Mouse (Mus musculus): ENCODE results near the gene Plagl2. TPM values are rescaled to one million over a fixed set of nuclear protein-coding genes. Genes with fewer than 3 reads are reported as not detected.
A peak's percentile ranks its signal among the peaks of the same experiment; 100 is the strongest.

Plagl2 gene
- total RNA-seq, 2 experiments from 2014 or later, result 5.3 to 5.7 TPM

DNA sequence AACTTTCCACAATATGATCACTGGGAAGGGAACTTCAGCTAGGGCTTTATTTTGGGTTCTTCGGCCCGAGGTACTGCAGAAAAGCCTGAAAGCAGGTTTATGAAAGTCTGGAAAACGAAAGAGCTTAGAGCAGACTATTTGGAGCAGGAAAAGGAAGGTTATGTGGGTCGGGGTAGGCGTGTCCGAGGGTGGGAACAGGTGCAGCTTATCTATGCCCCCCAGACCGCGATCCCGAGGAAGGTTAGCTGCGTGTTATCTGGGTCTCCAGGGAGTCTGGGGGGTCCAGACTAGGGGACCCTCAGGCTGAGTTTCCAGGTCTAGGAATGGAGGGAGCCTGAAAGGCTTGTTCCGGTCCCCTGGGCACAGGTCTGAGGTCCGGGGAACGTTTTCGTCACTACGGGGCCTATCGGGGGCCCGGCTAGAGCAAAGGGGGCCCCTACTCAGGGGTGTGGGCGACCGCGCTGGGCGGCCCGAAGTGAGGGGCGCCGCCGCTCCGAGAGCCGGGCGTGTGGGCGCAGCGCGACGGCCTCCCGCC, 458 bp downstream of the Plagl2 start:
- DNase-seq (ENCODE audit: low spot score in 2 of 2), result peak in 1 of 2 experiments; percentile 16
- intact Hi-C loops (cut with DNase I), result loop anchor here (2.0 to 5.0 kb wide), 2 partner anchors 78 to 106 kb away; partner anchors contain the start of gene Tm9sf4

DNA sequence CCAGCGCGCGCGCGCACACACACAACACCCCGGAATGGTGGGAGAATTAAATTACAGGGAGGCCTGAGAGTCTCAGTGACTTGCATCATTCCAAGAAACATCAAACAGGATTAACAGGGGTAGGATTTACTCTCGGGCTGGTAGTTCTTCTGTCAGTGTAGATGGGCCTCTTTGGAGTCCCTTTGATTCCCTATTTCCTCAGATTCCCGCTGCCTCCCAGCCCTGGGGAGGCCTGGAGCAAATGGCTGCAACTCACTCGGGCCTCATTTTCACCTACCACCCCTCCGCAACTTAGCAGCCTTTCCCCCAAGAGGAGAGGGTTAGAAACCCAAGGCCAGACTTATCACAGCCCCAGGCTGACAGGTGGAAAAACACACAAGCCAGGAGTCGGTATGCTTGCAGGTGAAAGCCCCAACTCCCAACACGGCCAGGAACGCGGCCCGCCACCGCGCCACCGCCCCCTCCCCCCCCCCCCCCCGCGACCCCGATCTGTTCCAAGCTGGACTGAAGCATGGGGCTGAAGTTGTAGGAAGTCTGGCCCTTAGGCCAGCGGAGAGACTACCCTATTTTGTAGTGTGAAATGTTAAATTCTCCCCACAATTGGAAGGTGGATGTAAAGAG, 1.3 kb downstream of the Plagl2 start:
- intact Hi-C loops (cut with DNase I), result loop anchor here (2.0 to 5.0 kb wide), 2 partner anchors 78 to 107 kb away; partner anchors contain the start of gene Tm9sf4
- peak in 1 of 2 experiments; percentile 10 for DNase-seq (ENCODE audit: low spot score in 2 of 2)

DNA sequence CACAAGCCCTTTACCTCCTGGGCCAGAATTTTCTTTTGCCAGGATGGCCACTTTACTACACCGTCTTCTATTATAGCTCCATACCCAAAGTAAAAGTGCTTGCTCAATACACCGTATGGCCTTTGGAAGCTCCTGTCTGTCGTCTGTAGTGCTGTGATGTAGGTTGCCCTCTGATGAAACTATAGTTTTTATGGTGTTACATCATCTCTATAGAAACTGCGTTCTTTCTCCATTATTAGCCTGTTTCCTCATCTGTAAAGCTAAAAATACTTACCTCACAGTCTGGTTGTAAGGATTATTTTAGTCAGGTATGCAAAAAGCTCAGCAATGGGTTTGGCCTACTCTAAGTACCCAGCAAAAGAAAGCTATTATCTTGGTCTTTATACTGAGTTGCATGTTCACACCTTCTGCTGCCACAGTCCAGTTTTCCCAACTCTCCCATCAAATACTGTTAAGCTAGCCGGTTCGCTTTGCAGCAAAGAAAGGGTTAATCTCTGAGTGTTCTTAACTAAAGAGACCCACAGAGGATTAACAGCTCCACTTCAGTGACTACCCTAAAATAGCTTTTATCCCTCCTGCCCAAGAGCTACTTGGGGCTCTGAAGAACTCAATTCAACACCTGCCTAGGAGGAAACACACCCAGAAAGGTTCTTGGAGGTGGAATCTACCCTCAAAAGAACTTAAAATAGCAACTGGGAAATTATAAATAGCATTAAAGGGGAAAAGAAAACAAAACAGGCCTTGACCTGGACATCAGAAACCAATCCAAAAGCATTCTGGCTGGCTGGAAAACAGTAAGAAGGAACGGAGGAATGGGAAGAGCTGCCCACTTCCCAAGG, 2.0 kb downstream of the Plagl2 start:
- DNase-seq (ENCODE audit: low spot score in 2 of 2), result no peak
- intact Hi-C loops (cut with DNase I), result no loop called here

DNA sequence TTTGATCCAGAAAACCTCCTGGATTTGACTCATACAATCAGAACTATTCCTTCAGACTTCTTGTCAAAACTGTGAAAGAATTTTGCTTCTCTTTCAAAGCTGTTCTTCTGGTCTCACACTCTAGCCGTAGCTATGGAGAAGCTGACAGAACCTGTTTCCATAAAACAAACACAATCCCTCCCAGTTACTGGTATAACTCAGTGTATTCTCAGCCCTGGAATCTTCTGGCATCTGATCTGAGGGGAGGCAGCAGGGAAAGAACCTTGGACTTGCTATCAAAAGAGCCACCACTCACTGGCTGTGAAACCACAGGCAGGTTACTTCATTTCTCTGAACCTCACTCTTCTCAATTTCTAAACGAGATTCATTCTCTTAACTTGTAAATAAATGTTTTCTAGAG, 2.8 kb downstream of the Plagl2 start:
- intact Hi-C loops (cut with DNase I), result no loop called here
- no peak for DNase-seq (ENCODE audit: low spot score in 2 of 2)

DNA sequence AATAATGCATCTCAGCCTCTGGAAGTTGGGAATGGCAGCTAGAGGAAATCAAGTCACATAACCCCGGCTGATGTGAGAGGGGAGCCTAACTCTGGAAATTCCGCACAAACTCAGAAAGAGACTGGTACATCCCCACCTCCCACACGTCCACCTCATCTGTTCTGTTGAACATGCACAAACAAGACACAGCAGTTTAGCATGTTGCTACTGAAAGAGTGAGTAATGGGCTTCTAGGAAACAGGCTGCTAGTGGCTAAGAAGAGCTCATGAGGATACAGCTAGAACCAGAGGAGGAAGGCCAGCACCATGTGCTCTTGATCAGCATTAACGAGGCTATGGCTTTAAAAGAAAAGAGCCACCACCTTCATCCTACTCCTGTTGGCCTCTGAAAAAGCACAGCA, 3.3 kb downstream of the Plagl2 start:
- intact Hi-C loops (cut with DNase I), result no loop called here
- no peak for DNase-seq (ENCODE audit: low spot score in 2 of 2)

DNA sequence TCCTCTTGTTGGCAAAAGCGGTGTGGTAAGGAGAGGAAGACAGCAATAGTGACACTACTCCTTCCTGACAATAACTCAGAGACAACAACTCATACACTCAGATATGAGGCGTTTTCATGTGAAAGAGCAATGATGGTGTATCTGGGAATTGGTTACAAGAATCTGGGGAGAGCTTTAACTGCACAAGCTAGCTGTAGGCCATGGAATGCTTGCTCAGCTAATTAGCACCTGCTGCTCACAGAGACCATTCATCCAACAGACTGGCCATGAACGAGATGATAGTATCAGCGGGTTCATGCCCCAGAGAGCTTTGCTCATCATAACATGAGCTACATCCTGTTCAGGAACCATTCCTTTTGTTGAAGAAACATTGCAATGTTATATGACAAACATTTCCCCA, 4.0 kb downstream of the Plagl2 start:
- DNase-seq (ENCODE audit: low spot score in 2 of 2), result no peak
- intact Hi-C loops (cut with DNase I), result no loop called here

DNA sequence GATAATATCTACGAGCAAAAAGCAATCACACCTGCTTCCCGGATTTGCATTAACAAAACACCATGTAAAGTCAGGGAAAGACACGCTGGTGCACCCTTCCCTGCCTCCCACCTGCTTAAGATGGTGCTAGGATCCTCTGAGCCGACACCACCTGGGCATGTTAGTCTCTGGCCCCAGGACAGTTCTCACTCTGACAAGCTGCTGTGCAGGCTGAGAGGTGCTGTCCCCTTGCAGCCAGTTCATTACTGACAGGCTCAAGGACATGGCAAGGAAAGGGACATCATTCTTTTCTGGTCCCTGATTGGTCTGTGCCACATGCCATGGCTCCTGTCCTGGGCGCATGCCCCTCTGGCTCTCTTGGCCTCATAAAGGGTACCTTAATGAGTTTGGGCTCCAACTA, 12.7 kb downstream of the Plagl2 start:
- intact Hi-C loops (cut with DNase I), result no loop called here
- no peak for DNase-seq (ENCODE audit: low spot score in 2 of 2)

DNA sequence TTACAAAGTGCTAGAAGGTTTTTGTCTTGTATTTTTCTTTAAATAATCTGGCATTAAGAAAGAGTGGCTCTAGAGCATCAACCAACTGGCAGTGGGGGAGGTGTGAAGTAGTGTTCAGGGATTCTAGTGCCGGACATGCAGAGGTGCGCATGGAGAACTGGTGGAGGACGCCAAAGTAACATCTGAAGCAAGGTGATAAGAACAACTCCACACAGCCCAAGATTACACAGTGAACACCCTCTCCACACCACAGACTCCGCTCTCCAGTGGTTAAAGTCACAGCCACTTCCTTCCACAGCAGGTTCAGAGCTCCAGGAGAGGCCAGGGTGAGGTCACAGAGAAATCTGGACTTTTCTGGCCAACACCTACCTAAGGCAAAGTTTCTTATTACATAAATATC, 13.3 kb downstream of the Plagl2 start:
- DNase-seq (ENCODE audit: low spot score in 2 of 2), result no peak
- intact Hi-C loops (cut with DNase I), result no loop called here

DNA sequence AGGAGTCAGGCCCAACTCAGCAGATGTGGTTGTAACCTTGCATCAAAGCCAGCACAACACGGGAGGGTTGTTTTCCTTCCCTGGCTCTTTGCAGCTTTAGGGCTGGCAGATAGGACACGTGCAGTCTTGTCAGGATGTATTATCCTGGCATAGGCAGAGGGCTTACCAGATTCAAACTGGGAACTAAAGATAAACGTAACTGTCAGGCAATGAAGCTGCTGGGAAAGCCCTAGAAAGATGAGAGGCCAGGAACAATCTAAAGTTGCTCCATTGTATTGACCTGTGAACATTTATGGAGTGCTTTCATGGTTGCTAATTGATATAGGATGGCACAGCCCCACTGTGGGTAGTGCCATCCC, 15.7 kb downstream of the Plagl2 start:
- intact Hi-C loops (cut with DNase I), result no loop called here
- peak in 1 of 2 experiments; percentile 18 for DNase-seq (ENCODE audit: low spot score in 2 of 2)

DNA sequence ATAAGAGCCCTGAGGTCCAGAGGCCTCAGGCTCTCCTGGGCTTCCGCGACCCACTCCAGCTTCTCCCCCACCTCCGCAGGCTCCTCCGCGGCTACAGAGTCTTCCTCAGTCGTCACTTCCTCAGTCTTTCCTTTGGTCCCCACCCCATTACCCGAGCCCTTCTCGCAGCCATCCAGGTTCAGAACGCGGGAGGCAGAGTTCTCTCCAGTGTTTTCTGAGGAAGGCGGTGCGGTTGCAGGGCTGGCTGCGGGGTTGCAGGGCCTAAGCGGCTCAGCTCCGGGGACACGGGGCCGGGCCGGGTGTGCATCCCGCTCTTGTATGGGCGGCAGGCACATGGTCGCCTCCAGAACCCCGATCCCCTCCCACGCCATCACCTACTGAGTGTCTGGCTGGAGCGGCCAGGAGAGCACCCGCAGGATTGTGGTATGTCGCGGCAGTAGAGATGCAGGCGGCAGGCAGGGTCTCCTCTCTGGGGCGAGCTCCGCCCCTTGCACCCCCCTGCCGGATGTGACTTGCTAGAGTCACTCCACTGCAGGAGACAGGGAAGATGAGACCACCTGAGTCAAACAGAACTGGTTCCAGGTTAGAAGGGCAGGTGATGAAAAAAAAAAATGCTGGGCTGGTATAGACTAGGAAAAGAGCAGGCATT, 16.2 kb downstream of the Plagl2 start, which contains the start of gene Tspyl3:
Gene Tspyl3 (minus strand): TSS at position 496 of the 649 bp plus-strand sequence.
- intact Hi-C loops (cut with DNase I), result no loop called here

DNA sequence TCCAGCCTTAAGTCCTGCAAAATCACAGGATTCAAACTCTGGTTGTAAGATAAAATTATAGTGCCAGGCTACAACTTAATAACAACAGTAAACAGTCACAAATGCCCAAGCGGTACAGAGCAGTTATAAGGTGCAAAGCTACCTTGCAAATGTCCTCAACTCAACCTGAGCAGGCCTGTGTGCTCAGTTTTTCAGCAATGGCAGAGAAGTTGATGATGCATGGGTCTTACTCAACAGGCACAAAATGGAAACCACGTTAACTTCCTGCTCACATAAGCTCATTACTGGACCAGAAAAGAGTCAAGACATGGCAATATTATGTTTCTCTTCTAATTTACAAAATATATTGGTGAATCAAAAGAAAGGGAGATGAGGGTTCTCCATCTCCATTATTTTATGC, 18.7 kb downstream of the Plagl2 start:
- intact Hi-C loops (cut with DNase I), result no loop called here
- no peak for DNase-seq (ENCODE audit: low spot score in 2 of 2)

More for the DNA sequence above, 16.2 kb downstream of the Plagl2 start, which contains the start of gene Tspyl3:
- peak; percentile 62 to 63 for DNase-seq (ENCODE audit: low spot score in 2 of 2)

DNA sequence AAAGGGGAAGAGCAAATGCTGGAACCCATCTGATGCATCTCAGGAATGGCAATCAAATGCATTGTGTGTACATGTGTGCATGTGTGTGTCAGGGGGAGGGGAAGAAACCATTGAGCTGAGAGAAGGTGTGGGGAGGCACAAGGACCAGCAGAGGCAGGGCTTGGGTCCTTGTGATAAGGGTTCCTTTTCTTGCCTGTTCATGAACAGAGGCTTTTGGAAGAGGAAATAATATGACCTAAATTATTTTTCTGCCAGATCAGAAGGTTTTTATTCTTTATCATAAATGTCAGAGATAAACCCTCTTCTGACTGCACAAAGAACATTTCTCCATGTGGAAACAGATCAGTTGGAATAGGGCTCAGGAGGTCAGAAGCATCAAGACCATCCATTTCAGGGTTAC, 19.1 kb downstream of the Plagl2 start:
- intact Hi-C loops (cut with DNase I), result no loop called here

DNA sequence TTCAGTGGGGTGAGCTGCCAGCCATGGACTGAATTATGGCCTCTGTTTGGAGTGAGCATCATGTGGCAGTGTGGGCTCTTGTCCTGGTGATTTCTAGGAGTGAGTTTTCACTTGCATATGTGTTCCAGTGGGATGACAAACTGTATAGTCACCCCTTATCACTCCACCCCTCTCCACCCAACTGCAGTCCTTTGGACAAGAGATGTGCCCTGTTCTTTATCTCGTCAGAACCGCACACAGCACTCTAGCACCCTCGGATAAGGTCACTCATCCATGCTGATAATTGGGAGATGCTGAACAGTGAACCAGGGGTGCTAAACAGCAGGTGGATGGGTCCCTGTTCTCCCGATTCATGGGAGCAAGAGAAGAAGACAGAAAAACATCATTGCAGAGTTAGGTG, 19.6 kb downstream of the Plagl2 start:
- intact Hi-C loops (cut with DNase I), result no loop called here
- no peak for DNase-seq (ENCODE audit: low spot score in 2 of 2)

More for the DNA sequence above, 19.1 kb downstream of the Plagl2 start:
- DNase-seq (ENCODE audit: low spot score in 2 of 2), result no peak

DNA sequence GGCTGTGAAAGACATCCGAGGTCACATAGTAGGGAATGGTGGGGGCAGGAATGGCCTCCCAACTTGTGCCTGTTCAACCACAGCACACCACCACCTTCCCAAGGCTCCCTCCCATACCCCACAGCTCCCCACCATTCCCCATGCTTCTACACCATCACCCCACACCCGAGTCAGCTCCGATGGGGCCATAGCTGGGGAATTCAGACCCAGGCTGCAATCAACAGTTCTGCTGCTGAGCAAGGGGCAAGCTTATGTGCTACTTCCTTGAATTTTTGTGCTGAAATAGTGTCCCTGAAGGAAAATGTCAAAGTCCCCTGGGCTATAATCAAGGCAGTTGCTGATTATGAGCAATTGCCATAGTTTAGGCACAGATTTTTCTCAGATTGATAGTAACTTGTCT, 22.7 kb downstream of the Plagl2 start:
- intact Hi-C loops (cut with DNase I), result no loop called here
- DNase-seq (ENCODE audit: low spot score in 2 of 2), result no peak

DNA sequence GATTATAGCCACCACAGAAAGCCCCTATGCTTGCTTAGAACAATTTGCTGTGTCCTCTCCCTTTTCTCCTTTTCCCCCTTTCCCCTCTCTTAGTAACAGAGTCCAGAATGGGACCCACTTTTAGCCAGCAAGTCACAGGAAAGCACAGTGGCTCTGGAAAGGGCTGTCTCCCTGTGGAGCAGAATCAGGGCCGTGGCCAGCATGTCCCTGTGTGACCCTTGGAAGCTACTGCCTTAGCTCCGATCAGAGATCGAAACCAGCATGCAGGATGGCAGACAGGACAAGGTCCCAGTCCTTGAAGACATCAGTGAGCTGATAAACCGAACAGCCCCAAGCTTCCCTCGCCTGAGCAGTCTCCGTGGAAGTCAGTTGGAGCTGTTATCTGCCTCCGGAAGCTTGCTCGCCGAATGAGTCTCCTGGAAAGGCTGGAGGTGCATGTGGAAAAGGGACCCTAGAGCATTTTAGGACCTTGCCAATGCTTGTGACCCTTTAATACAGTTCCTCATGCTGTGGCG, 23.3 kb downstream of the Plagl2 start:
- DNase-seq (ENCODE audit: low spot score in 2 of 2), result no peak
- intact Hi-C loops (cut with DNase I), result no loop called here

DNA sequence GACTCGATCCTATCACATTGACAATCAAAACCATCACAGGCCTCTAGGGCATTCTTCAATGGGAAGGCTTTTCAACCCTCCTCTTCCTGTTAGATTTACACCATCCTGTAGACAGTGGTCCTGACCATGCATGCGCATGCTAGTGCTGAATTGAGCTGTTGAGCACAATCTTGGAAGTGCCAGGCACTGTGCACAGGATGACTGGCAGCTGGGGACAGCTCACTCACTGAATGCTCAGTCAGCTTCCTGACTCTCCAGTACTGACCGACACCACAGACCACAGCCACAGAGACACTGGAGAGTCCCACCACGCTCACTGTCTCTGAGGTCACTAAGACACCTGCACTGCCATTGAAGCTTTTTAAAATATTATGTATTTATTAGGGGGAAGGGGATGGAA, 25.8 kb downstream of the Plagl2 start:
- no peak for DNase-seq (ENCODE audit: low spot score in 2 of 2)
- intact Hi-C loops (cut with DNase I), result no loop called here

DNA sequence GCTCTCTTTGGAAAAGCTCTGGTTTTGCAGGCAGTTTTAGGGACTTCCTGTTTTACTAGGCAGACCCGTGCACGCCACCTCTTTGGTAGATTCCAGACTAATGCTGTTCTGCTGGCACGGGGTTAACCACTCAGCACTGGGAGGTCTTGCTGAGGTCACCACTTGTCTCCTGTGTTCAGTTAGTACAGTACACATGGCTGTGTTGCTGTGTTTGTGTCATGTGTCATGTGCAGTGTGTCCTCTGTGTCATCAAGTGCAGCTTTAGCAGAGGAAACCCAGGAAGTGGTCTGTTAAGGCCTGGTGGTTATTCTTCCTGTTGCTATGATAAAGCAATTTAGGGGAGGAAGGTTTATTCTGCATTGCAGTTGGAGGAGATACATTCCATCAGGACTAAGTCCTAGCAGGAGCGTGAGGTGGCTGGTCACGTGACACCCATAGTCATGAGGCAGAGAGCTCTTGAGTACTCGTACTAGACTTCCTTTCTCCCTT, 26.4 kb downstream of the Plagl2 start:
- intact Hi-C loops (cut with DNase I), result no loop called here
- DNase-seq (ENCODE audit: low spot score in 2 of 2), result no peak

DNA sequence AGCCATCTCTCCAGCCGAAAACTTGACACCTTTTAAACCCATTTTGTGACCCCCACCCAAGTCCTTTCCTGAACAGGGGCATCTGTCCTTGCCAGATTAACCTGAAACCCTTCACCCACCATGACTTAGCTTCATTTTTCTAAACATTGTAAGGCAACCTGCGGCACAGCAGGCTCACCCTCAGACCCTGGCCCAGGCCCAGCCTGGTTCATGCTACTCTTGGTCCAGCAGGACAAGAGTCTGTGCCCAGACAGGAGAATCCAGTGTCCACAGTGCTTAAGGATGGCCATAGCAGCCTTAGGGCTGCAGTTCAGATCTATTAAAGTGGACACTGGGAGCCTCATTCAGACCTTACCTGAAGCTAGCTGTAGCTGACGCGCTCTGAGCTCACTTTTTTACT, 27.9 kb downstream of the Plagl2 start:
- intact Hi-C loops (cut with DNase I), result no loop called here
- no peak for DNase-seq (ENCODE audit: low spot score in 2 of 2)

DNA sequence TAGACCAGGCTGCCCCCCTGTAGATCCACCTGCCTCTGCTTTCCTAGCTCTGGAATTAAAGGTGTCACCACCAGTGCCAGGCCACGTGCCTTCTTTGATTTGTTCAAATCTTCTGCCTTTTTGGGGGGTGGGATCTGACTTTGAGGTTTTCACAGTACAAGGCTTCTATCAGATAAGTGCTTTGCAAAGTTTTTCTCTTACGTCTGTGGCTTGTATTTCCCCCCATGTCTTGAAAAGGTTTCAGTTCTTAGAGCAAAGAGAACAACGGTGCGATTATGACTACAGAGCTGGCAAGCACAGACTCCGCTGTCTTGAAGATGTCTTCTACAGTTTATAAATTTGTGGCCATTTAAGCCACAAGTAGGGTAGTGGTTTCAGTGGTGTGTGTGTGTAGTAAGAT, 29.8 kb downstream of the Plagl2 start:
- intact Hi-C loops (cut with DNase I), result no loop called here
- DNase-seq (ENCODE audit: low spot score in 2 of 2), result no peak

DNA sequence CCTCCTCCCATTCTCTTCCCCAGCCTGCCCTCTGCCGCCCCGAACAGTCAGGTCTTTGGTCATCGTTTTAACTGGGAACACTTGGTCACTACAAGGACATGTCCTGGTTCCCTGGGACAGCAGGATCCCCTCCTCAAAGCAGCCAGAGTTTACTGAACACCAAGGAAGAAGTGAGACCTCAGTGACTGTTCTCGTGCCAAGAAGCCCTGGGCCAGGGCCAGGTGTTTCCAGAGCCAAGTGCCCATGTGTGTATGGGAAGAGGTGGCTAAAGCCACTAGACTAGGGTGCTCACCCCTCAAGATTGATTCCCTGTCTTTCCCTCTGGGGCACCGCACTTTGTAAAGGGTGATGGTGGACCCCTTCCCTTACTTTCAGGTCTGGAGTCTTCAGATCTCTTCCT, 31.9 kb downstream of the Plagl2 start:
- intact Hi-C loops (cut with DNase I), result no loop called here
- no peak for DNase-seq (ENCODE audit: low spot score in 2 of 2)
